9 mouse cellular contexts compared by ENCODE assay signal in the genomic region with DNA sequence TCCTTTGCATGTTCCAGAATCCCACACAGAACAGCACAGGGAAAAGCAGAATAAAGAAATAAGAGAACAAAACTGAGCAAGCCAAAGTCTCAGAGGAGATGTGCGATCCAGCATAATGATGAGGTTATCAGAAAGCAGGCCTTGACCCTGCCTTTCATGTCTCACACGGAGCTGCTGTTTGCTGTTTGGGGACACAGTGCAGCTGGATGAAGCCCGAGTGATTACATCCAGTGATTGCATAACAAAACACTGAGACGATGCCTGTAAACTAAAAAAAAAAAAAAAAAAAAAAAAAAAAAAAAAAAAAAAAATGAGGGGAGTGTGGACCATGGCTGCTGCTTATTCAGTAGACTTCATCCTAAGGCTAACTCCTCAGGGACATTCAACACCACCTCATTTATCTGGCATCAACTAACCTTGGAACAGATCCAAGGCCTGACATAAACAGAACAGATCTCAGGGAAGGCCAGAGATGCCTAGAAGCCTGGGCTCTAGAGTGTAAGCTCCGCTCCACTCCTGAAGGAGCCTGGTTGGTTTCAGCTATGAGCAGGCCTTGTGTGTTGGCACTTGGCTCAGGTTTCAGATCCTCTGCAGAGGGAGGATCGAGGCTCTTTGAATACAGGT.
A peak's percentile ranks its signal among the peaks of the same experiment; 100 is the strongest.
DNase-seq lines count a peak whose midpoint lies in the region; ATAC-seq and TF ChIP-seq lines count a peak whose summit lies in the region.
"Had no signal": no experiment of that assay in that cellular context is flagged by ENCODE, and none has a peak within 500 bp of the region (broad histone marks: within the 10 kb centered on the region; RNA-seq: fewer than 3 reads in every experiment).

No protein-coding gene starts in this region.

- no peak for ATAC-seq in hindbrain, postnatal 0 days
- ATAC-seq in hindbrain, embryonic 14.5 days (ENCODE audit: low FRiP score) = no peak
- ATAC-seq in erythroid progenitor cell, adult 5-6 weeks (replicated peaks; ENCODE audit: low FRiP score, poor library complexity, severe bottlenecking) = no peak
- no peak for ATAC-seq in granulocyte monocyte progenitor cell, adult 5-6 weeks (replicated peaks; ENCODE audit: poor library complexity, severe bottlenecking)

- H3K4me2 ChIP-seq in hindbrain, postnatal 0 days (ENCODE audit: low read depth, low read length) = no peak overlapping the region
- no peak overlapping the region for H3K4me2 ChIP-seq in hindbrain, embryonic 14.5 days (replicated peaks)

- H3K9me3 ChIP-seq in hindbrain, postnatal 0 days (ENCODE audit: low read length) = no peaks in the 10 kb centered on the region
- no peaks in the 10 kb centered on the region for H3K9me3 ChIP-seq in hindbrain, embryonic 14.5 days (ENCODE audit: control insufficient read depth, low read length)
- H3K9me3 ChIP-seq in ES-E14 (ENCODE audit: control insufficient read depth, insufficient read depth, low read depth, low read length) = no peaks in the 10 kb centered on the region

- intact Hi-C loops in gastrocnemius, adult 2 months (cut with DNase I) = no loop called here
- intact Hi-C loops in left cerebral cortex, postnatal 10 days (cut with DNase I) = no loop called here

- H3K27ac ChIP-seq in hindbrain, postnatal 0 days = no peak overlapping the region
- no peak overlapping the region for H3K27ac ChIP-seq in hindbrain, embryonic 14.5 days
- H3K27ac ChIP-seq in ES-E14 (ENCODE audit: insufficient read depth, low read depth, low read length, poor library complexity, severe bottlenecking) = no peak overlapping the region
- H3K27ac ChIP-seq in gastrocnemius, adult 2 months = no peak overlapping the region
- H3K27ac ChIP-seq: macrophage had no signal

- no peaks in the 10 kb centered on the region for H3K36me3 ChIP-seq in hindbrain, postnatal 0 days (ENCODE audit: insufficient read depth, low read length)
- H3K36me3 ChIP-seq in hindbrain, embryonic 14.5 days (replicated peaks; ENCODE audit: control insufficient read depth, insufficient read depth) = no peaks in the 10 kb centered on the region
- H3K36me3 ChIP-seq in ES-E14 (ENCODE audit: control insufficient read depth, insufficient read depth, low read length, poor library complexity, severe bottlenecking) = no peaks in the 10 kb centered on the region

- H3K9ac ChIP-seq in hindbrain, postnatal 0 days (replicated peaks; ENCODE audit: low read length) = no peak overlapping the region
- no peak overlapping the region for H3K9ac ChIP-seq in hindbrain, embryonic 14.5 days
- H3K9ac ChIP-seq in ES-E14 (ENCODE audit: insufficient read depth, low read depth, low read length, poor library complexity, severe bottlenecking) = no peak overlapping the region

- H3K27me3 ChIP-seq in hindbrain, postnatal 0 days (ENCODE audit: insufficient read depth, low read length) = no peaks in the 10 kb centered on the region
- H3K27me3 ChIP-seq in hindbrain, embryonic 14.5 days (ENCODE audit: control insufficient read depth, insufficient read depth, low read length) = no peaks in the 10 kb centered on the region

- in situ Hi-C loops in ES-E14 (cut with MboI; ENCODE audit: low sequenced_read_pairs in 2 of 2, unreplicated experiment in 2 of 2) = no loop called here

- H3K4me3 ChIP-seq in hindbrain, postnatal 0 days (ENCODE audit: low read length) = no peak overlapping the region
- no peak overlapping the region for H3K4me3 ChIP-seq in hindbrain, embryonic 14.5 days (replicated peaks; ENCODE audit: low read length)
- H3K4me3 ChIP-seq in ES-E14 (ENCODE audit: insufficient read depth in 1 of 2, low read depth in 1 of 2, low read length in 2 of 2, poor library complexity in 1 of 2, severe bottlenecking in 1 of 2) = no peak overlapping the region
- H3K4me3 ChIP-seq in gastrocnemius, adult 2 months = no peak overlapping the region

- H3K4me1 ChIP-seq in hindbrain, postnatal 0 days (ENCODE audit: insufficient read depth, low read length) = no peaks in the 10 kb centered on the region
- H3K4me1 ChIP-seq in hindbrain, embryonic 14.5 days (replicated peaks; ENCODE audit: control insufficient read depth, insufficient read depth, low read length) = no peaks in the 10 kb centered on the region
- H3K4me1 ChIP-seq in ES-E14 (ENCODE audit: control insufficient read depth in 2 of 2, insufficient read depth in 2 of 2, low read length in 2 of 2, poor library complexity in 1 of 2) = no peaks in the 10 kb centered on the region

- TF ChIP-seq CTCF in hindbrain, postnatal 0 days (IDR thresholded peaks at IDR 0.05; ENCODE audit: low read depth) = no peak
- TF ChIP-seq CTCF in gastrocnemius, adult 2 months (IDR thresholded peaks at IDR 0.05) = no peak

- peak; percentile 28 for DNase-seq in hindbrain, postnatal 0 days (ENCODE audit: low spot score)
- no peak for DNase-seq in hindbrain, embryonic 14.5 days (ENCODE audit: low spot score)
- DNase-seq in ES-E14 (ENCODE audit: low read depth, low spot score) = no peak
- peak; percentile 49 for DNase-seq in gastrocnemius, adult 2 months
- DNase-seq in kidney, postnatal 4 days = peak; percentile 49 to 65
- no peak for DNase-seq in left cerebral cortex, postnatal 10 days (ENCODE audit: extremely low spot score in 1 of 2, low spot score in 2 of 2)

- 42% methylated on average over 6 of the region's 6 CpGs for WGBS in hindbrain, postnatal 0 days
- 47% methylated on average over 6 of the region's 6 CpGs for WGBS in hindbrain, embryonic 14.5 days

TF ChIP-seq in ES-E14, 5 proteins besides CTCF, POLR2A, EP300 and RAD21:
- TF ChIP-seq CHD2 (IDR thresholded peaks at IDR 0.05; ENCODE audit: low read depth, low read length) (no peak), MAFK (IDR thresholded peaks at IDR 0.05; ENCODE audit: insufficient read depth, low read depth, low read length) (no peak), ZC3H11A (IDR thresholded peaks at IDR 0.05; ENCODE audit: borderline replicate concordance, low read depth, low read length) (no peak), ZNF384 (IDR thresholded peaks at IDR 0.05; ENCODE audit: low read depth, low read length) (0 out of 2 replicates have a peak, but pooled peaks have one; percentile 28), HCFC1 (IDR thresholded peaks at IDR 0.05; ENCODE audit: borderline replicate concordance, insufficient read depth, low read length) (no peak)

Comparison
In these comparisons a context has a peak if more than half of its experiments do, and no peak if none do; other contexts are left out.
1. DNase-seq: peak in hindbrain, postnatal 0 days (single experiment), gastrocnemius, adult 2 months (single experiment) and kidney, postnatal 4 days (2 of 2); none in hindbrain, embryonic 14.5 days (single experiment), ES-E14 (single experiment) and left cerebral cortex, postnatal 10 days (0 of 2).